Mouse (Mus musculus) layer of hippocampus, adult 9-11 months (tissue): ENCODE results near the gene Rin3.
"Not testable (repeated sequence)": the region's sequence is repeated elsewhere in the genome, so short reads cannot be mapped to it uniquely, and the experiment has no call there.

Experiments used
- DNase-seq: peaks from one replicate; pipeline ENCODE4 v3.0.0; 2022

Gene Rin3

DNA sequence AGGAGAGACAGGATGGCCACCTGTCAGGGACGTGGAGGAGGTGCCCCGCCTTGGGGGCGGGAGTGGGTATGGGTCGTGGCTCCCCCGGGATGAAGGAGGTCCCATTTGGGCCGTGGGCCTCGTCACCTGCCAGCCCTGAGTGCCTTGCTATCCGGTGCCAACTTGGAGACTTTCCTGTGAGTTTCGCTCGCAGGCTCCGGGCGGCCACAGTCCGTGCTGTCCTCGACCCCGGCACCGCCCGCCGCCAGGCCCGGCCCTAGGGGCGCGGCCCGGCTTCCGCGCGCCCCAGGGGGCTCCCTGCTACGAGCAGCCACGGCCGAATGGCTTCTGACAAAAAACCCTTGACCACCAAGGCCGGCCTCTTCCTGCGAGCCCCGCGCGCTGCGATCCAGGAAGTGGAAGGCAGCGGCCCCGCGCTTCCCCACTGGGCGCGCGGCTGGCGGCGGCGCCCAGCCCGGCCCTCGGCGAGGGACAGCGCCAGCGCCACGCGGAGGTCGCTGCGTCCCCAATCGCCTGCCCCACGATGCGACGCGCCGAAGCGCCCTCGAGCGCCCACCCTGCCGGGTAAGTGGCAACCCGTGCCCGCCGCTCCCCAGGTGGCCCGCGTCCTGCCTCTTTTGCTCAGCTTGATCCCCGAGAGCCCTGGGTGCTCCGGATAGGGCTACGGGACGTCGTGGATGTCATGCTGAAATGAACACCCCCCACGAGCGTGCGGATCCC is at the start of gene Rin3:
Gene Rin3, plus strand, starts transcription at position 286 of the 720 bp plus-strand sequence.
- no peak for DNase-seq

DNA sequence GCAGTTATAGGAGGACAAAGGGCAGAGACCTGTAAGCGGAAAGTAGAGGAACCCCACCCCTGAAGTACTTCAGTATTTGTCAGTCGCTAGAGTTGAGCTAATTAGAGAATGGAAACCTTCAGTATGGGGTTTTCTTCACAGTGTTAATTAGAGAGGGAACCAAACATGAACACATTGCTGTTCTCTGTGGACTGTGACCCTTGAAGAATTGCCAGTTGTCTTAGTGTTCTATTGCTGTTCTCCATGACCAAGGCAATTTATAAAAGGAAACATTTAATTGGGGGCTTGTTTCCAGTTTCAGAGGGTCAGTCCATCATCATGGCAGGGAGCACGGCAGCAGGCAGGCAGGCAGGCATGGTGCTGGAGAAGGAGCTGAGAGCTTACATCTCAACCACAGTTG is 47.3 kb upstream of the Rin3 start:
- DNase-seq: no peak

DNA sequence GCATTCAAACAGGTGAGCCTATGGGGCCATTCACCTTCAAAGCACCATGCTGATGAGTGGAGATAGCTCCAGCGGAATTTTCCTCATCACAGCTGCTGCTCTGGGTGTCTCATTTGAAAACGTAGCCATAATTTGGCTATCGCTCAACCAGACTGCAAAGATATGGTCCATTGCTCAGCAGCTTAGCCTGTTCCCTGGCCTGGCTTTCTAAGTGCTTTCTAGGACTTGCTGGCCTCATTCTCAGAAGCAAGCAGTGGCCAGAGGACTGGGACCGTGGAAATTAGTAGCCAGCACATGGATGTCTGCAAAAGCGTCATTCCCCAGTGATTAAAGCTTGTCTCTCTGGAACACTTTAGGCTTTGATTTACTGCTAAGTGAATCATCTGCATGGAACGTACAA is 46.5 kb upstream of the Rin3 start:
- DNase-seq: no peak

DNA sequence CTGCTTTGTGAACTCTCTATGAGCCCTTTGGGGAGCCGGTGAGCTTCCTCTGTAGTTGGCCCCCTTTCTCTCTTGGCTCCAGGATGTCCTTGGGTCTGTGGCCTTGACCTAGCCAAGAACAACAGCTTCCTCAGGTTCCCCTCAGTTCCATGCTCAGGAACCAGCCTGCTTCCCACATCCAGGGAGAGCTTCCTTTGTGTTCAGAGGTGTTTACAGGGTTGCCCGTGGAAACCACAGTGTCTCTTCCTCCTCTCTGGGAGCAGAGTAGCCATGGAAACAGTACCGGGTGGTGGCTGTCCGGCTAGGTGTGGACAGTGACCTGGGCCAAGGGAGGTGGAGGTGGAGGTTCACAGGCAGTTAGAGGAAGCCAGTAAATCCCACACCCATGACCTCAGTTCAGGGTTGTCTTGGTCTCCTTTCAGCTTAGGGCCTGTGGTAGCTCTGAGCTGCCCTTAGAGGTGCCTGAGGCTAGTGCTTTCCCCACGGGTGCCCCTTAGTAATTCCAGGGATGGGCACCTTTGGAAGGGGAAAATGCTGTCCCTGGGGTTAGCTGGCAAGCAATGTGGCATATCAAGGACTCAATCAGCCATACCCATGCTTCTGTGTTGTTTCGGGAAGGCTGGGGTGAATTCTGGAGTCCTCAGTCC is 40.6 kb upstream of the Rin3 start:
- DNase-seq: no peak

DNA sequence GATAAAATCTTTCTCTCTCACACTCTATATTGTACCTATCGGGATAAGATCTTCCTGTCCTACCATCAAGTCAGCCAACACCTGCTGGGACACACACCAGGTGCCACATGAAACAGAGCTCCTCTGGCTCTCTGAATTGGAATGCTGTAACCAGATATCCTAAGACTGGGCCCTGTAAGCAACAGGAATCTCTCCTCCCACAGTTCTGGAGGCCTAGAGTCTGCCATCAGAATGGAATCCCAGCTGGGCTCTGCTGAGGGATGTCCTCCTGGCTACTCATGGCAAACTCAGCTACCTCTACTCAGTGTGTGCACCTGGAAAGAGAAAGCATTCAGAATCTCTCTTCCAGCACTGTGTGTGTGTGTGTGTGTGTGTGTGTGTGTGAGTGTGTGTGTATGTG is 38.9 kb upstream of the Rin3 start:
- DNase-seq: no peak

DNA sequence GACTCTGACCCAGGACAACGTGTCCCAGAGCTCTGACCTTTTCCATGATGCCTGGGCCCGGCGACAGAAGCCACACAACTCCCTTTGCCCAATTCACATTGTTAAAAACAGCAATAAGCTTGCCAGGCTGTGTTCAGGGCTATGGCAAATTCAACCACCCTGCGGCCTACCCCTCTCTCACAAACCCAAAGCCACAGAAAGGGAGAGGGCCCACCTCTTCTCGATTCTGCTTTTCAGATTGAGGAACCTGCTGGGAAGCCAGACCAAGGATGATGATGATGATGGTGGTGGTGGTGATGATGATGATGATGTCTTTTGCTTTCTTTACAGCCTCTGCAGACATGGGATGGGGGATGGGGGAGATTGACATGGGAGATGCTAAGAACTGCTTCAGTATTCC is 36.6 kb upstream of the Rin3 start:
- DNase-seq: no peak

DNA sequence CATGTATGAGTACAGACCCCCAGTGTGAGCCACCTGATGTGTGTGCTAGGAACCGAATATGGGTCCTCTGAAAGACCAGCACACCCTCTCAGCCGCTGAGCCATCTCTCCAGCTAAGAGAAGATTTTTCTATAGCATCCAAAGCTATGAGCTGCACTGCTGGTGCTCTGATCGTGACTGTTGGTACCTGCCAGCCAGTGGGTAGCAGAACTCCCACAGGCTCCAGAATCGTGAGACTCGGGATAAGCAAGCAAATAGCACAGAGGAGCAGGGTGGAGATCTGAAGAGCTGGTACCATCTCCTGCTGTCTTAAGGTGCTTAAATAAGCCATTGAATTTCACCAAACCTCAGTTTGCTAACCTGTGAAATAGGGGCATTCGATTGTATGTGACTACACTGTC is 34.7 kb upstream of the Rin3 start:
- DNase-seq: no peak

DNA sequence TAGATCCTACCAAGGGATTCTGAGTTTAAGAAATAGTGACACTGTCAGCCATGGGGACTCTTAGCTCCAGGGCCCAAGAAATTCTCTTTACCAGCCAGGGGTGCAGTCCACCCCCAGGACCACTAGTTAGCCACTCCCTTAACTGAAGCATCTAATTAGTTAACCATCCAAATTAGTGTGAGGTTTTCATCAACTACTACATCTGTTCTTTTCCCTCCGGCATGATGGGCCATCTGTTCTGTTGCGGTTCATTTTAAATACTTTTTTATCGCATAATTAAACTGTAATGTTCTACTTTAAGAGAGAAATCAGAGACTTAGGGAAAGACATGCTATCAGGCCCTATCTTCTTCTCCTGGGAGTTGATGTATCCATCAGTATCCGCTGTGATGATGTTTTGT is 32.5 kb upstream of the Rin3 start:
- peak; percentile 57 for DNase-seq

DNA sequence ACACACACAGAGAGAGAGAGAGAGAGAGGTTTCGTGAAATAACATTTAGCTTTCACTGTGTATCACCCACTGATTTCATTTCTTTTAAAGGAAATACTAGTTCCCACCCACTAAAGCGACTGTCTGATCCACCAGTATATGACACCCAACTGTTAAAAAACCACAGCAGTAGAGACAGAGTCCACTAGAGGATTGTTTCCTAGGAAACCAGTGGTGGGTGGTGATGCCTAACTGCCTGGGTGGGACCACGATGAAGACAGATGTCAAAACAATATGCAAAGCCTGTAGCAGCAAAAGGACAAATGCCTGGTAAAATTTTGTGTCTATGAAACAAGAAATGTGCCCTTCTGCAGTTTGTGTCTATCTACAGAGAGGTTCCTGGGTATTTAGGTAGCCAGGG is 31.8 kb upstream of the Rin3 start:
- peak; percentile 75 for DNase-seq

DNA sequence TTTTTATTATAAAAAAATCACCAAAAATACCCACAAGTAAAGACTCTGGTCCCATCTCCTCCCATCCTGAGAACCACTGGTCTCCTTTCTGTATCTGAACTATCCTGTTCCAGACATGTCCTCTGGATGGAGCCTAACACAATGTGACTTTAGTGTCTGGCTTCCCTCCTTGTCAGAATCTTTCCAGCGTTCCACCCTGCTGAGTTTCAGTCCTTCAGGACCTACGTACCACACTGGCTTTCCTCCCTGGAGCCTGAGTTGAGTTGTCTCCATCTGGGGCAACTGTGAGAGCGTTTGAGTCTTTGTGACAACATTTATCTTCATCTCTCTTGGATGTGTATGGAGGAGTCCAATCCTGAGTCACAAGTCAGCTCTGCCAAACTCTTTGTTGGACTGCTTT is 30.9 kb upstream of the Rin3 start:
- DNase-seq: no peak

DNA sequence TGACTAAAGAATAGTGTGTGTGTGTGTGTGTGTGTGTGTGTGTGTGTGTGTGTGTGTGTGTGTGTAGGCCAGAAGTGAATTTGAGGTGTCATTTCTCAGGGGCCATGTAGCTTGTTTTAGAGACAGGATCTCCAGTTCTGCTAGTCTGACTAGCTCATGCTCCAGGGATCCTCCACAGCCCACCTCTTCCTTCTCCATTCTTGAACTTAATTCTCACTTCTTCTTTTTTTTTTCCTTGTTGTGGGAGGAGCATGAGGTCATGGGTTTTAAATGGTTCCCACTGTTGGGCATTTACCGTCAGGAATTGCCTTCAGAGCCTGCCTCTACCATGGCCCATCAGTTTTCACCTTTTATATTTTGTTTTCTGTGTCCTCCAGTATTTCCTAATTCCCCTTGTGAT is 30.3 kb upstream of the Rin3 start:
- no peak for DNase-seq

DNA sequence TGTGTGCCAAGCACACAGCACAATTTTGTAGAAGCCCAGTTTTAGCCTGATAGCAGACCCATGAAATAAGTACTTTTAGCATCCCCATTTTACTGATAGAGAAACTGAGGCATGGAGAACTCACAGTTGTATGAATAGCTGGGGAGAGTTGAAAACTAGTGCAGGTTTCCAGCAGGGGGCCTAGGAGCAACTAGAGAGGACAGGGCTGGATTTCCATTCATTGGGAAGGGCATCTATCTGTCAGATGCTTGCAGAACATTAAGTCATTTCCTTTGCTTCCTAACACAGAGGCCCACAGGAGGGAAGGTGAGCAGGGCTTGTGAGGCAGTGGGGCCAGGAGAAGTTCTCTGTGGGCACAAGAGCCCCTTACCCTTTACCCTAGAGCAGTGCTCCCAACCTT is 27.8 kb upstream of the Rin3 start:
- no peak for DNase-seq

DNA sequence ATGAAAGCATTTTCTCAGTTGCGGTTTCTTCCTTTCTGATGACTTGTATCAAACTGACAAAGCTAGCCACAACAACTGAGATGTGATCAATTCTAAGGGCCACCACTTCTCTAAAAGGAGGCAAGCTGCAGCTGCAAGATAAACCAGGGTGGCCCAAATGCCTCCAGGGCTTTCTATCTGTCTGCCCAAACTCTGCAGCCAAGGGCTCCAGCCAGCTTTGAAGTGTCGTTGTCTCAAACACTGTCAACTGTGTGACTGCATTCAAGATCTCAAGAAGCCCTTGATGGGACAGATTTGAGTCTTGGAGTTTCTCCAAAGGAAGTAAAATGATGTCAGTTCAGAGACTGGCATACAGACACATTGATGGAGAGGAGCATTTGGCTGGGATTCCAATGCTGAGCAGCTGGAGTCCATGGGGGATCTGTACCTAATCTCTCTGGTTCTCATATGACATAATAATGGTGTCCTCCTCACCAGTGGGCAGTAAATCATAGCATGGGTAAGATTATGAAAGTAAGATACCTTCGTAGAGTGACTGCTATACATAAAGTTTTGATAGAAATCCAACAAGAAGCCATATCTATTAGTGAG is 24.2 kb upstream of the Rin3 start:
- no peak for DNase-seq

DNA sequence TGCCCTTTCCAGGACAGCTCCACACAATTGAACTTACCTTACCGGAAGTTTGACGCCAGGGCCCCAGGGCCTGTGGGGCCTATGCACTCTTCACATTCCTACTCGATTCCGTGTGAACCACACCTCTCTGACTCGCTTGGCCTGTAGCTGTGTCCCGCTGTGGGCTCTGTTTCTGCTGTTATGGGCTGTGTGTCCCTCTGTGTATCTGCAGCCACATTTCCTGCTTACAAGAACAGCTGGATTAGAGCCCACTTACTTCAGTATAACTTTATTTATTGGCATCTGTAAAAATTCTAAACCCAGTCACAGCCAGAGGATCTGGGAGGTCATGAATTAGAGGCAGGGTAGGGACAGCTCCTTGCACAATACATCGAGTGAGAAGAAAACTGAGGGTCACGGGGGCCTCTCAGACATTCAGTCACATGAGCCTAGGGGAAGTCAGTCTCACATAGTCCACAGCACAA is 20.9 kb upstream of the Rin3 start:
- DNase-seq: no peak

DNA sequence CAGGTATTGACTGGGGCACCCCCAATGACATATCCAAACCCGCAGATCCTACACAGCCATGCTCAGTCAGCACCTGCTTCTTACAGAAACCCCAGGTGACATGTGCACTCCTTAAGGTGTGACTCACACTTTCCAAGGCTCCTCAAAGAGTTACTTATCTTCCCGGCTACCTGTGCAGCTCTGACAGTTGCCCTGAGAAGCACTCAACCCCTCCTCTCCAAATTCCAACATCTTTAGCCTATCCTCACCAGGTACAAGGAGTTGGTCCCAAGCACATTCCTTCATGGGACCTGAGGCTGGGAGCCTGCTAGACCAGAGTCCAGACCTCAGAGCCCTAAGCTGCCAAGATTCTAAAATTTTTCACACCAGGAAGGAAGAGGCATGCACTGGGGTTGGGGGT is 20.0 kb upstream of the Rin3 start:
- DNase-seq: no peak

DNA sequence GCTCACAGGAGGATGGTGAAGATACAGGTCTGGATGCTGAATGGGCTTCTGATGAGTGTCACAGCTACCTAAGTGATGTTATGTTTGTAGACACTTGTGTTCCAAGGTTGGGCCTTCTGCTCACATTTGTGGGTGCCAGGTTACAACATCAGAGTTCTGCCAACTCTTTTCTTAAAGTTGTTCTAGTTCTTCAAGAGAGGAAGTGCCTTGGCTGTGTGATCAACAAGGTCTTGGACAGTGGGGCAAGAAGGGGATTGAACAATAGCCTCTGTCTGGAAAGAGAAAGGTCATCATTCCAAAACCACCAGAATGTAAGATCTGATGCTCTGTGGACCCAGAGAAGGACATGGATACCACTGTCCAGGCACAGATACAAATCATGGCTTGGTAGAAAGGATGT is 19.6 kb upstream of the Rin3 start:
- DNase-seq: no peak

DNA sequence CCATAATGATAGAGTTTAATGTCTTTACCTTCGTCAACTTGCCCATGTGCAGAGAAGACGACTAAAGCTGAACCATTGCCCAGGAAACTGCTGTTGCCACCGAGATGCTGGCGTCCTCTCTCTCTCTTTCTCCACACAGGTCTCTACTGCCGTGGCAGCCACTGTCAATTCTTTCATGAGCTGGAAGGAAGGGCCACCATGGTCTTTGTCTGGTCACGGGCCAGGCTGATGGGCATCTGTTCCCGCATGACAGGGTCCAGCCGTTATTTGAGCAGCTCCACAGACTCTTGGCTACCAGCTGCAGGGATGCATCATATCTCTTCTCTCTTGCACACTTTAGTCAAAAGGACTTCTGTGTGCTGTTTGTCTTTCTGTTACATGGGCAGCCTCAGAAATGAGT is 16.4 kb upstream of the Rin3 start:
- DNase-seq: no peak

DNA sequence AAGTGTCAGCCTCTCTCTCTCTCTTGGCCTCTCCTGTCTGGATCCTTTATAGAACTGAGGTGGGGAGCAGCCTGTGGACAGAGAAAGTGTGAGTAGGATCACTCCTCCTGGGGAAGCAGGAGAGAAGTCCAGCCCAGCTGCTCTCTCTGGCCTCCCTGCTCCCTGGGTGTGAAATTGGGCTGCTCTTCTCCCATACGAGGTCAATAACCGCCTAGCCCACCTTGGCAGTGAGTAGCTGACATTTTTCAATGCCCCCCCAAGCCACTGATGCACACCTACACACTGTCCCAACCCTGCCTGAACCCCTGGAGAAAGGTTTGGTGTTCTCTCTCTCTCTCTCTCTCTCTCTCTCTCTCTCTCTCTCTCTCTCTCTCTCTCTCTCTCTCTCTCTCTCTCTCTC is 13.7 kb upstream of the Rin3 start:
- no peak for DNase-seq

DNA sequence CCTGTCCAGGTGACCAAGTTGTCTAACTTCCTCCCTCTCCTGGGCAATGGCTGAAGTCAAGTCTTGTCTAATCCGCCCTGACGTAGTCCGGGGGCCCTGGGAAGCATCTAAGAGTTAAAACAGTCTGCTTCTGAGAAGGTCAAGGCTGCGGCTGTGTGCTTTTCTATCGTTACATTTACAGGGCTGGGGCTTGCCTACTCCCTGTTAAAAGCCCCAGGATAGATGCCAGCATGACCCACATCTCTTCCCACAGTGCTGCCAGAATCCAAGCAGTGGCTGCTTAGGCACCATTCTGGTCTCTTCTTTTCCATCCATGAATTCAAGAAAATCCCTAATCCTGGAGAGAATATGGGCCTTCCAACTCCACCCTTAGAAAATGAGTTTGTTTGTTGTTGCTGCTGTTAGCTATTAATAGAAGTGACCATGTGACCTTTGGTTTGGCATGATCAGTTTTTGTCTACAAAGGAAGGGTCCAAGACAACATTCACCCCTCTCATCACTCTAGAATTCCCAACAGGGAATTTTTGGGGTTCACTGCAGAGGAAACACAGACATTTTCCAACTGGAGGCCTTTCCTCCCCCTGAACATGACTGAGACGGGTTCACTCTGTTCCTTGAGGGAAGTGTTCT is 12.0 kb upstream of the Rin3 start:
- DNase-seq: no peak

DNA sequence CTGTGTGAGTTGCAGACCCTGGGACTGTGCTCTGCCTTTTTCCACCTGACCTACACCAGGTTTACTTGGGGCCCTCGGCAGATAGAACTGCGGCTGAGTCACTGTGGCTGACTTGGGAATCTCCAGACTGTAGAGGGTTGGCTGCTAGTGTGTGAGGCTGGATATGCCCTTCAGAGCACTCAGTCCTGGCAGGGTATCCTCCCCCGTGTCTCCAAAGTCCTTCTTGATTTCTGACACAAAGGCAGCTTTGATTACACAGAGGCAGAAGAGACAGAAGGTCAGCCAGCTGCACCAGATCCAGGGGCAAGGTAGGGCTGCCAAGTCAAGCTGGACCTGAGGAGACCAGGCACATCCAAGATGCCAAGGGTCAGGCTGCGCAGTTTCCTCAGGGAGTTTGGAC is 11.4 kb upstream of the Rin3 start:
- DNase-seq: no peak

DNA sequence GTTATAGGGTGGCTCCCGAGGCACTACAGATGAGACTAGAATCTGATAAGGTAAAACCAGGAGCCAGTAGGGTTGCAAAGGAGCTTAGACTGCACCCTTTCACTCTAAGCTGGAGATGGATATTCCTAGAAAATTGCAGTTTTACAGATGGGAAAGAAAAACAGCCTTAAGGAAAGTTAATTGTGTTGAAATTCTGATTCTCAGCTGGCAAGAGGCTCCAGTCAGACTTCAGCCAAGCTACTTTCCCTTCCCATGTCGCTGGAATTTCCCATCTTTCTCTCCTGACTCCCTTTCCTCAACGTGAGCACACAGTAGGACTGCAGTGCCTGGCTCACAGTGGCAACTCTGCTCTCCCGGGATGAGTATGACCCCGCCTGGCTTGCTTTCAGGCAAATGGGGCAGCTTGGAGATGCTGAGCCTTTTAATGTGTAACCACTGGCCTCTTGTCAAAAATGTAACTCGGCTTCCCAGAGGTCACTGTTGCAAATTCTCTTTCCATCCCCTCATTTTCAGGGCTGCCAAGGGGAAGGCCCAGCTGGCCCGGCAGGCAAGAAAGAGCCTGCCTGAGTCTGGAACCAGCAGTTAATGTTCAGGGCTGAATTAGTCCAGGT is 6.9 kb upstream of the Rin3 start:
- no peak for DNase-seq

DNA sequence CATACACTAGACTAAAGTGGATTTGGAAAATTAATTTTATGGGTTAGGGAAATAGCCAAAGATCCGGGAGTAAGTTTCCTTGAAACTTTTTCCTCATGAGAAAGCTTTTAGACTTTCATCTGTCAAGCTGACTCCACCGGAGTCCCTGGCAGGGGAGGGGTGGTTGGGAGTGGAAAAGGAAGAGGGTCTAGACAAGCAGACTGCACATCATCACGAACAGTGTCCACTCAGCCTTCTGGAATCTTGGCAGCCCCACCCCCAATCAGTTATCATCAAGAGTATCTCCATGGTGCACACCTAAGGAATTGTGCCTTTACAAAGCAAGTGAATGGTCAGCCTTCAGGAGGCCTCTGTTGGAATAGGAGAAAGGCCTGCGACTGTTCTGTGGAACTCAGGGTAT is 2.6 kb upstream of the Rin3 start:
- not testable (repeated sequence) for DNase-seq

DNA sequence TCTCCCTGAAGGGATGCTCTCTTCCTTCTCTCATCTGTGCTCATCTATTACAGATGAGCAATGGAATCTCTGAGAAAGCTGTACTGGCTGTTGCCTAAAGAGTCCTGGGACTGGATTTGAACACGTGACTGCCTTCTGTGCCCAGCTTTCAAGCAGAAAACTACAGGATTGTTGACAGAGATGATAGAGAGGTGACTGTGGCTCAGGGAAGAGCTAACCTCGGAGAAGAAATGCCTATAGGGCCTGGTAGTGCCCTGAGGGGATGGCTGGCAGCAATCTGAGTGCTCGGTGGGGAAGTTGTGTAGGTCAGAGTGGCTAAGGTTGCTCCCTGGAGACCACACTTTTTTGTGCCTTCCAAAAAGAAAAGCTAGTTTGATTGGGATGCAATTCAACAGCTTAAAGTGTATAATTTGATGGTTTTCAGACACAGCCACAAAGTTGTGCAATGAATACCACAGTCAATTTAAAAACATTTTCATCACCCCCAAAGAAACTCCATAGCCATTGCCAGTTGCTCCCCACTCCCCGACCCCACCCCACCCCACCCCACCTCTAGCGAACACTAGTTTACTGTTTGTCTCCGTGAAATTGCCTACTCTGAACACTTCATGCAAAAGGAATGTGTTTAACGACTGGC is 1.9 kb upstream of the Rin3 start:
- DNase-seq: no peak
